Mouse (Mus musculus) small intestine, adult 10 weeks (tissue): ENCODE data around the gene Zfp280c. TPM values are rescaled to one million over a fixed set of nuclear protein-coding genes. Genes with fewer than 3 reads are reported as not detected.

Source experiments
- polyA plus RNA-seq: library from polyadenylated mRNA; stranded (reverse); fragments of 350-450 nt; fragmentation: Illumina TruSeq; extraction: RNeasy Lipid Tissue Mini Kit (QIAGEN cat#74804); gene quantifications from one replicate; pipeline ENCODE4 v1.2.3, GENCODE M21; 2014; ENCODE audit warnings: low replicate concordance

The Zfp280c gene
- polyA plus RNA-seq, result 23.6 TPM

DNA sequence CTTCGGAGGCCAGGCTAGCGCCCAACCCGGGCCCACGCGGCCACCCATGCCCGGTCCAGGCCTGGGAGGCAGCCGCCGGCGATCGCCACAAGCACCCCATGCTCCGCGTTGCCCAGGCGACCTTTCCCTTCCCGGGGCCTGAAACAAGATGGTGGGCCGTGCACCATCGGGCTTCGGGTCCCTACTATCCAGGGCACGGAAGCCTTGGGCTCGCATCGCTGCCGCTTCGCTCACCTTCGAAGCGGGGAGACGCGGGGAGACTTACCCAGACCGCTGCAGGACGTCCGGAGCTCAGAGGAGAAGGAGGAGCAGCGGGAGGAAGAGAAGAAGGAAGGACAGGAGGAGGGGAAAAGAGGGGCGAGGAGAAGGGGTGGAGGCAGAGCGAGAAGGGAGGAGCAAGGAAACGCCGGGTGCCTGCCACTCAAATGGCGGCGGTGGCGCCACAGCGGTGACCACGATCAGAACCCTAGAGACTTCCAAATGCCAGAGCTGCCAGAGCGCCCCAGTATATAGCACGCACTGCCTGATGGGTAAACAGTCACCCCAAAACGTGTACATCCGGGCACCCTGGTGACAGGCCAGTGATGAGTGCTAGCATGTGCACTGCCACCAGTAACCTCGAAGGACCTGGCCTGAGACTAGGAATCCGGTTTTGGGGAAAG, at the start of gene Zfp280c:
TSS of gene Zfp280c (minus strand) at position 406 of the 662 bp plus-strand sequence.

DNA sequence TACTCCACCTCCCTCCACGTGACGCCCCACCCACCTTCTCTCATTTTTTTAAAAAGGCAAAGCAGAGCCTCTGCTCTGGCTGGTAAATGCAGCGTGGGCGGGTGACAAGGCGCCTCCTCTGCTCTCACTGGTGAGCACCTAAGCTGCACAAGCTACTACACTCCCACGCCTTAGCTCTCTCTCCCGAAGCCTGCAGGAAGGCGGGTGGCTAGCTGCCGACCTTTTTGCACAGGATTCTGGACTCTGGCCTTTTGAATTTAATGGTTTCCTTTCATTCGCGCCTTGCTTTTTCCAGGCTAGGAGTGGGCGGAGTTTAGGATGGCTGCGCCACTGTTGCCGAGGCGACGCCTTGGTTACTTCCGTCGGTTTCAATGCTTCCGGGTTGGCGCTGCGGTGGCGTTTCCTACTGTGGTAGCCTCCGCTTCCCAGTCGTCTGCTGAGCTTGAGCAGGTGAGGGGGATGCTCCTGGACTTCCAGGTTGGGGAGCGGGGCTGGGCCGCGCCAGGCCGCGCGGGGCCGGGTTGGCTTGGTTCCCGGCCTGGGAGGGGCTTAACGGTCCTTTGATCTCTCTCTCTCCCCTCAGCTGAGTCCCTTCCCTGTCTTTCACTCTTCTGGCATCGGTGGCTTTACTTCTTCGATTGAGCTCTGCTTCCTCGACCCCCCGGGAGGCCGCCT, 29.2 kb upstream of the Zfp280c start, which contains the start of gene Slc25a14:
TSS of gene Slc25a14 (plus strand) at position 35 of the 675 bp plus-strand sequence.

DNA sequence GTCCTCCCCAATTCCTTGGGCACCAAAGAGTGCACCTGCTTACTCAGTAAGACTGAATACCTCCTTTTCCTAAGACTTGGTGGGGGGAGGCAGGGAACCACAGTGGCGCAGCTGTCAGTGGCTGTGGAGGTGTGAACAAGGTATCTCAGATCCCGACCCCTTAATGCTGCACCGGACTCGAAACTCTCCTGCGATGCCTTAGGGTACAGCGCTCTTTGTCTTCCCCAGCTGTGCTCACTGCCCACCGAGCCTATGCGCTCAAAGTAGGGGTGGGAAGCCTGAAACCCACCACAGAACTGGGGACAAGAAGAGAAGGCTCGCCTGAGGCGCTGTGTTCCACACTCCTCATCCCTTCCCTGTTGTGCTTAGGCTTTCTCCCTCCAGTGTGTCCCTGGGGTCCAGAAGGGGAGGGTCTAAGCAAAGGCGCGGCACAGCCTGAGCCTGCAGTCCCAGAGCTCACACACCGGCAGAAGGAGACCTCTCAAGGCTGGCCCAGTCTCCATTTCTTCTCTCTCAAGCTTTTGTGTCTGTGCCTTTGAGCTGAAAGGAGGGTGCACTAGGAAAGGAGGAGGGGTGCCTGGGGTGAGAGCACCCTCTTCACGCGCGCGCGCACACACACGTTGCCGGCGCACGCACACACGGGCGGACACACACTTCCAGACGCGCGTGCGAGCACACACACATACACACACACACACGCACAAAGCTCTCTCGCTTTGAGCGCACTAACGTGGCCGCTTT, 75.3 kb downstream of the Zfp280c start, which contains the start of gene Rab33a:
TSS of gene Rab33a (plus strand) at position 478 of the 741 bp plus-strand sequence.

DNA sequence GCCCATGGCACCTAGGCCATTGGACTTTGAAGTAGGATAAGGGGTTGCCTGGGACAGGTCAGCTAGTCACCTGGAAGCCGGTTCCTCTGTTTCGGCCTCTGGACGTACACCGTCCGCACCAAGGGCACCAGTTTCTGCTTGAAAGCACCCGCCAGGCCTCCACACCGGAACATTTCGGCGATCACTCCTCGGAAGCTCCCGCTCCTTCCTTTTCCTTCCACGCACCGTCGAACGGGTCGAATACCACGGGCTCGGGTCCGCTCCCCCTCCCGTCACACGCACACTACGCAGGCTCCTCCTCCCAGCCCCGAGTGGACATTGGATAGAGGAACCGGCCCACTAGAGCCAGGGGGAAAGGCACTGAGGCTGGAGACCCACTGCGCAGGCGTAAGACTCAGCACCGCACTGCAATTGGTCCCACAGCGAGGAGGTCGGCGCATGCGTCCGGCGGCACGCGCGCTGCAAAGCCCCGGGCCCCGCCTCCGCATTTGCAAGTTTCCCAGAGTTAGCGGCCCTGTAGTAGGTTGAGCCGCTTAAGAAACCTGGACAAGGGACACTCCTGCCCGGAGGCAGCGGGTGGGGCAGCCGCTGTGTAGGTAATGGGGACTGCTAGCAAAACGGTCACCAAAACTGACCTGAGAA, 81.0 kb downstream of the Zfp280c start, which contains the start of gene Aifm1:
TSS of gene Aifm1 (minus strand) at position 398 of the 642 bp plus-strand sequence.

Other genes with a start within 250 kb of the Zfp280c start
- 13.6 TPM for gene Elf4, start 131.4 kb downstream of the Zfp280c start, polyA plus RNA-seq
- 139 TPM for gene Aifm1, start 80.9 kb downstream of the Zfp280c start, polyA plus RNA-seq
- not detected for gene Rab33a, start 75.2 kb downstream of the Zfp280c start, polyA plus RNA-seq
- 12.1 TPM for gene Slc25a14, start 28.9 kb upstream of the Zfp280c start, polyA plus RNA-seq
- gene Gpr119, start 80.0 kb upstream of the Zfp280c start, polyA plus RNA-seq, result 0.19 TPM
- 8.4 TPM for gene Rbmx2, start 100.5 kb upstream of the Zfp280c start, polyA plus RNA-seq